Mouse (Mus musculus): ENCODE data around the gene Snf8. TPM values are rescaled to one million over a fixed set of nuclear protein-coding genes. Genes with fewer than 3 reads are reported as not detected.

Gene Snf8
- 38.7 and 48.4 TPM in 2 replicates for total RNA-seq (2014; fragmentation: Nextera tagmentation)
- 58.4 and 62.3 TPM in 2 replicates for total RNA-seq (2017)
- 154 and 196 TPM in 2 replicates for polyA plus RNA-seq (2012)

- H3K27me3 ChIP-seq (ENCODE audit: insufficient read depth, low read length) = peaks cover 4% of the 10 kb centered on the region; the same call in 1 of the 2 replicates
- DNase-seq (ENCODE audit: low spot score) (peak; percentile 93), ATAC-seq (ENCODE audit: extremely low read depth, insufficient number of reproducible peaks, low FRiP score, poor library complexity, severe bottlenecking) (peak; percentile 73)
- TF ChIP-seq GATA2 (IDR thresholded peaks at IDR 0.05; ENCODE audit: borderline replicate concordance, low read depth, low read length) (no peak), CTCF (IDR thresholded peaks at IDR 0.05; ENCODE audit: low read depth, low read length) (no peak), TAL1 (conservative IDR thresholded peaks at IDR 0.05; ENCODE audit: low read depth, low read length) (no peak), POLR2AphosphoS5 (IDR thresholded peaks at IDR 0.05; ENCODE audit: insufficient replicate concordance, low read depth, low read length) (no peak), GATA1 (IDR thresholded peaks at IDR 0.05; ENCODE audit: borderline replicate concordance, low read length) (no peak)
- H3K4me1 ChIP-seq (ENCODE audit: insufficient read depth, low read depth, low read length) = peaks cover 31% of the 10 kb centered on the region
- H3K4me3 ChIP-seq (ENCODE audit: low read depth, low read length) = peak within 1 kb of the TSS; percentile 81
- H3K9me3 ChIP-seq (replicated peaks) = no peaks in the 10 kb centered on the region
- H3K36me3 ChIP-seq (replicated peaks) = peaks cover 34% of the 10 kb centered on the region
These were observed at the start of gene Snf8 for GRCm38 (mm10) chr11:96034596-96035052. Gene Snf8, plus strand, starts transcription at chr11:96034885.

GRCm38 (mm10) chr11:95987854-95988447, 46.7 kb upstream of the Snf8 start:
- Histone ChIP-seq H3K4me1 (ENCODE audit: insufficient read depth, low read depth, low read length) (peaks cover 98% of the 10 kb centered on the region), H3K4me3 (ENCODE audit: low read depth, low read length) (peak overlapping the region; percentile 66; the same call in 1 of the 2 replicates), H3K36me3 (replicated peaks) (peaks cover 82% of the 10 kb centered on the region), H3K27me3 (ENCODE audit: insufficient read depth, low read length) (no peaks in the 10 kb centered on the region), H3K9me3 (replicated peaks) (no peaks in the 10 kb centered on the region)
- DNase-seq (ENCODE audit: low spot score) (peak; percentile 61), ATAC-seq (ENCODE audit: extremely low read depth, insufficient number of reproducible peaks, low FRiP score, poor library complexity, severe bottlenecking) (peak; percentile 80)
- TF ChIP-seq TAL1 (conservative IDR thresholded peaks at IDR 0.05; ENCODE audit: low read depth, low read length) = peak; percentile 63
- TF ChIP-seq POLR2AphosphoS5 (IDR thresholded peaks at IDR 0.05; ENCODE audit: insufficient replicate concordance, low read depth, low read length) = no peak
- no peak for TF ChIP-seq CTCF (IDR thresholded peaks at IDR 0.05; ENCODE audit: low read depth, low read length)
- TF ChIP-seq GATA1 (IDR thresholded peaks at IDR 0.05; ENCODE audit: borderline replicate concordance, low read length) = no peak
- no peak for TF ChIP-seq GATA2 (IDR thresholded peaks at IDR 0.05; ENCODE audit: borderline replicate concordance, low read depth, low read length)

- Histone ChIP-seq H3K27me3 (ENCODE audit: insufficient read depth, low read length) (no peaks in the 10 kb centered on the region), H3K4me3 (ENCODE audit: low read depth, low read length) (peak overlapping the region; percentile 66; the same call in 1 of the 2 replicates), H3K9me3 (replicated peaks) (no peaks in the 10 kb centered on the region), H3K4me1 (ENCODE audit: insufficient read depth, low read depth, low read length) (peaks cover 98% of the 10 kb centered on the region), H3K36me3 (replicated peaks) (peaks cover 82% of the 10 kb centered on the region)
- TF ChIP-seq TAL1 (conservative IDR thresholded peaks at IDR 0.05; ENCODE audit: low read depth, low read length) (no peak), GATA2 (IDR thresholded peaks at IDR 0.05; ENCODE audit: borderline replicate concordance, low read depth, low read length) (no peak)
- DNase-seq (ENCODE audit: low spot score) (no peak), ATAC-seq (ENCODE audit: extremely low read depth, insufficient number of reproducible peaks, low FRiP score, poor library complexity, severe bottlenecking) (no peak)
These were observed 46.2 kb upstream of the Snf8 start for GRCm38 (mm10) chr11:95988533-95988932.

- no peaks in the 10 kb centered on the region for H3K27me3 ChIP-seq (ENCODE audit: insufficient read depth, low read length)
- H3K4me1 ChIP-seq (ENCODE audit: insufficient read depth, low read depth, low read length) = peaks cover 93% of the 10 kb centered on the region
- H3K36me3 ChIP-seq (replicated peaks) = peaks cover 82% of the 10 kb centered on the region
- DNase-seq (ENCODE audit: low spot score) = no peak
- H3K4me3 ChIP-seq (ENCODE audit: low read depth, low read length) = peak overlapping the region; percentile 69
- H3K9me3 ChIP-seq (replicated peaks) = peaks cover 10% of the 10 kb centered on the region
- ATAC-seq (ENCODE audit: extremely low read depth, insufficient number of reproducible peaks, low FRiP score, poor library complexity, severe bottlenecking) = no peak
- TF ChIP-seq POLR2AphosphoS5 (IDR thresholded peaks at IDR 0.05; ENCODE audit: insufficient replicate concordance, low read depth, low read length) = no peak
- no peak for TF ChIP-seq CTCF (IDR thresholded peaks at IDR 0.05; ENCODE audit: low read depth, low read length)
- TF ChIP-seq GATA2 (IDR thresholded peaks at IDR 0.05; ENCODE audit: borderline replicate concordance, low read depth, low read length) = no peak
- no peak for TF ChIP-seq GATA1 (IDR thresholded peaks at IDR 0.05; ENCODE audit: borderline replicate concordance, low read length)
- TF ChIP-seq TAL1 (conservative IDR thresholded peaks at IDR 0.05; ENCODE audit: low read depth, low read length) = no peak
These were observed 44.8 kb upstream of the Snf8 start for GRCm38 (mm10) chr11:95989864-95990263.

- Histone ChIP-seq H3K36me3 (replicated peaks) (peaks cover 85% of the 10 kb centered on the region), H3K4me3 (ENCODE audit: low read depth, low read length) (peak overlapping the region; percentile 69), H3K9me3 (replicated peaks) (peaks cover 14% of the 10 kb centered on the region), H3K27me3 (ENCODE audit: insufficient read depth, low read length) (no peaks in the 10 kb centered on the region), H3K4me1 (ENCODE audit: insufficient read depth, low read depth, low read length) (peaks cover 91% of the 10 kb centered on the region)
- ATAC-seq (ENCODE audit: extremely low read depth, insufficient number of reproducible peaks, low FRiP score, poor library complexity, severe bottlenecking) (no peak), DNase-seq (ENCODE audit: low spot score) (no peak)
- no peak for TF ChIP-seq CTCF (IDR thresholded peaks at IDR 0.05; ENCODE audit: low read depth, low read length)
- TF ChIP-seq GATA1 (IDR thresholded peaks at IDR 0.05; ENCODE audit: borderline replicate concordance, low read length) = no peak
- no peak for TF ChIP-seq TAL1 (conservative IDR thresholded peaks at IDR 0.05; ENCODE audit: low read depth, low read length)
These were observed 44.3 kb upstream of the Snf8 start for GRCm38 (mm10) chr11:95990431-95990830.

- Histone ChIP-seq H3K4me3 (ENCODE audit: low read depth, low read length) (peak overlapping the region; percentile 69), H3K4me1 (ENCODE audit: insufficient read depth, low read depth, low read length) (peaks cover 89% of the 10 kb centered on the region), H3K36me3 (replicated peaks) (peaks cover 85% of the 10 kb centered on the region), H3K27me3 (ENCODE audit: insufficient read depth, low read length) (no peaks in the 10 kb centered on the region), H3K9me3 (replicated peaks) (peaks cover 15% of the 10 kb centered on the region)
- TF ChIP-seq GATA1 (IDR thresholded peaks at IDR 0.05; ENCODE audit: borderline replicate concordance, low read length) = no peak
- no peak for TF ChIP-seq GATA2 (IDR thresholded peaks at IDR 0.05; ENCODE audit: borderline replicate concordance, low read depth, low read length)
- TF ChIP-seq CTCF (IDR thresholded peaks at IDR 0.05; ENCODE audit: low read depth, low read length) = no peak
- no peak for TF ChIP-seq TAL1 (conservative IDR thresholded peaks at IDR 0.05; ENCODE audit: low read depth, low read length)
- TF ChIP-seq POLR2AphosphoS5 (IDR thresholded peaks at IDR 0.05; ENCODE audit: insufficient replicate concordance, low read depth, low read length) = no peak
- ATAC-seq (ENCODE audit: extremely low read depth, insufficient number of reproducible peaks, low FRiP score, poor library complexity, severe bottlenecking) (peak; percentile 50), DNase-seq (ENCODE audit: low spot score) (peak; percentile 58)
These were observed 43.6 kb upstream of the Snf8 start for GRCm38 (mm10) chr11:95990886-95991708.
